Comparison of ENCODE assay signal across 8 mouse cellular contexts in genomic region chr6:127965497-127965896, GRCm38 (mm10).
DNase-seq lines count a peak whose midpoint lies in the region; ATAC-seq and TF ChIP-seq lines count a peak whose summit lies in the region.

No protein-coding gene starts in this region.

- peaks cover 43% of the 10 kb centered on the region for H3K36me3 ChIP-seq in lung, embryonic 14.5 days (ENCODE audit: insufficient read depth)
- H3K36me3 ChIP-seq in hindbrain, embryonic 14.5 days (replicated peaks; ENCODE audit: control insufficient read depth, insufficient read depth) = no peaks in the 10 kb centered on the region
- no peaks in the 10 kb centered on the region for H3K36me3 ChIP-seq in neural tube, embryonic 14.5 days (ENCODE audit: control insufficient read depth, insufficient read depth, low read length)
- H3K36me3 ChIP-seq in heart, embryonic 10.5 days = peaks cover 60% of the 10 kb centered on the region
- peaks cover 60% of the 10 kb centered on the region for H3K36me3 ChIP-seq in heart, embryonic 12.5 days

- H3K9ac ChIP-seq in lung, embryonic 14.5 days = no peak overlapping the region
- H3K9ac ChIP-seq in hindbrain, embryonic 14.5 days = no peak overlapping the region
- no peak overlapping the region for H3K9ac ChIP-seq in neural tube, embryonic 14.5 days (replicated peaks; ENCODE audit: low read depth, low read length)
- H3K9ac ChIP-seq in heart, embryonic 12.5 days = no peak overlapping the region

- H3K4me2 ChIP-seq in lung, embryonic 14.5 days = no peak overlapping the region
- no peak overlapping the region for H3K4me2 ChIP-seq in hindbrain, embryonic 14.5 days (replicated peaks)
- H3K4me2 ChIP-seq in neural tube, embryonic 14.5 days (ENCODE audit: low read depth, low read length) = no peak overlapping the region
- no peak overlapping the region for H3K4me2 ChIP-seq in heart, embryonic 12.5 days

- no peak overlapping the region for H3K27ac ChIP-seq in lung, embryonic 14.5 days (ENCODE audit: low read depth)
- H3K27ac ChIP-seq in hindbrain, embryonic 14.5 days = no peak overlapping the region
- no peak overlapping the region for H3K27ac ChIP-seq in neural tube, embryonic 14.5 days (ENCODE audit: low read depth, low read length)
- H3K27ac ChIP-seq in heart, embryonic 10.5 days = no peak overlapping the region
- H3K27ac ChIP-seq in heart, embryonic 12.5 days (ENCODE audit: poor library complexity, severe bottlenecking) = no peak overlapping the region

- no peaks in the 10 kb centered on the region for H3K9me3 ChIP-seq in lung, embryonic 14.5 days (ENCODE audit: low read depth, low read length)
- no peaks in the 10 kb centered on the region for H3K9me3 ChIP-seq in hindbrain, embryonic 14.5 days (ENCODE audit: control insufficient read depth, low read length)
- H3K9me3 ChIP-seq in neural tube, embryonic 14.5 days (ENCODE audit: control insufficient read depth, low read length) = no peaks in the 10 kb centered on the region
- no peaks in the 10 kb centered on the region for H3K9me3 ChIP-seq in heart, embryonic 10.5 days
- H3K9me3 ChIP-seq in heart, embryonic 12.5 days (replicated peaks) = no peaks in the 10 kb centered on the region

- H3K4me1 ChIP-seq in lung, embryonic 14.5 days (ENCODE audit: insufficient read depth) = no peaks in the 10 kb centered on the region
- H3K4me1 ChIP-seq in lung, adult 2 months (ENCODE audit: control insufficient read depth, insufficient read depth, low read length) = no peaks in the 10 kb centered on the region
- 0 out of 2 replicates have a peak, but pooled peaks cover 5% of the 10 kb centered on the region for H3K4me1 ChIP-seq in hindbrain, embryonic 14.5 days (replicated peaks; ENCODE audit: control insufficient read depth, insufficient read depth, low read length)
- 0 out of 2 replicates have a peak, but pooled peaks cover 2% of the 10 kb centered on the region for H3K4me1 ChIP-seq in neural tube, embryonic 14.5 days (ENCODE audit: control insufficient read depth, insufficient read depth, low read length)
- peaks cover 29% of the 10 kb centered on the region for H3K4me1 ChIP-seq in heart, embryonic 10.5 days
- peaks cover 18% of the 10 kb centered on the region for H3K4me1 ChIP-seq in heart, embryonic 12.5 days (replicated peaks)

- WGBS in lung, embryonic 14.5 days = 50% methylated on average over 8 of the region's 8 CpGs
- WGBS in lung, adult 2 months = 66% methylated on average over 8 of the region's 8 CpGs
- WGBS in hindbrain, embryonic 14.5 days = 36% methylated on average over 8 of the region's 8 CpGs
- WGBS in neural tube, embryonic 14.5 days = 49% methylated on average over 8 of the region's 8 CpGs
- WGBS in heart, embryonic 10.5 days = 56% methylated on average over 8 of the region's 8 CpGs
- 48% methylated on average over 8 of the region's 8 CpGs for WGBS in heart, embryonic 12.5 days

- TF ChIP-seq POLR2A in lung, adult 2 months (IDR thresholded peaks at IDR 0.05; ENCODE audit: borderline replicate concordance, extremely low read depth, low read depth, low read length) = no peak

- peak; percentile 47 for DNase-seq in lung, embryonic 14.5 days
- no peak for DNase-seq in lung, adult 2 months
- DNase-seq in embryo, embryonic 10.5 days (ENCODE audit: low spot score) = peak; percentile 62
- peak; percentile 56 for DNase-seq in hindbrain, embryonic 14.5 days (ENCODE audit: low spot score)
- no peak for DNase-seq in heart, embryonic 10.5 days (ENCODE audit: low spot score)
- no peak for DNase-seq in testis, postnatal 14 days (ENCODE audit: low spot score)

- no peaks in the 10 kb centered on the region for H3K27me3 ChIP-seq in lung, embryonic 14.5 days (ENCODE audit: insufficient read depth, low read length)
- H3K27me3 ChIP-seq in hindbrain, embryonic 14.5 days (ENCODE audit: control insufficient read depth, insufficient read depth, low read length) = no peaks in the 10 kb centered on the region
- H3K27me3 ChIP-seq in neural tube, embryonic 14.5 days (ENCODE audit: control insufficient read depth, insufficient read depth, low read length) = no peaks in the 10 kb centered on the region
- no peaks in the 10 kb centered on the region for H3K27me3 ChIP-seq in heart, embryonic 10.5 days (ENCODE audit: insufficient read depth, poor library complexity, severe bottlenecking)
- no peaks in the 10 kb centered on the region for H3K27me3 ChIP-seq in heart, embryonic 12.5 days (replicated peaks)

- peak; percentile 18; the same call in 1 of the 2 replicates for ATAC-seq in lung, embryonic 14.5 days (ENCODE audit: insufficient read depth)
- ATAC-seq in hindbrain, embryonic 14.5 days (ENCODE audit: low FRiP score) = peak; percentile 58; the same call in 1 of the 2 replicates
- peak; percentile 31; the same call in 1 of the 2 replicates for ATAC-seq in neural tube, embryonic 14.5 days (ENCODE audit: low read depth)
- ATAC-seq in heart, embryonic 12.5 days (ENCODE audit: insufficient number of reproducible peaks, low FRiP score) = no peak

- peak; percentile 65 for TF ChIP-seq CTCF in lung, embryonic 14.5 days (IDR thresholded peaks at IDR 0.05; ENCODE audit: low read depth)
- no peak for TF ChIP-seq CTCF in lung, adult 2 months (IDR thresholded peaks at IDR 0.05; ENCODE audit: insufficient read depth, low read length)

- no peak overlapping the region for H3K4me3 ChIP-seq in lung, embryonic 14.5 days (ENCODE audit: low read depth, low read length)
- H3K4me3 ChIP-seq in lung, adult 2 months (replicated peaks; ENCODE audit: extremely low read depth, low read depth, low read length) = no peak overlapping the region
- H3K4me3 ChIP-seq in hindbrain, embryonic 14.5 days (replicated peaks; ENCODE audit: low read length) = no peak overlapping the region
- no peak overlapping the region for H3K4me3 ChIP-seq in neural tube, embryonic 14.5 days (ENCODE audit: low read depth, low read length)
- H3K4me3 ChIP-seq in heart, embryonic 10.5 days = no peak overlapping the region
- no peak overlapping the region for H3K4me3 ChIP-seq in heart, embryonic 12.5 days

Comparison
In these comparisons a context has a peak if more than half of its experiments do, and no peak if none do; other contexts are left out.
1. DNase-seq: peak in lung, embryonic 14.5 days (single experiment), embryo, embryonic 10.5 days (single experiment) and hindbrain, embryonic 14.5 days (single experiment); none in lung, adult 2 months (single experiment), heart, embryonic 10.5 days (single experiment) and testis, postnatal 14 days (single experiment).